Mouse (Mus musculus): ENCODE results near the gene Ube2n.

GRCm38 (mm10) chr10:95468894-95469293 lies 46.1 kb upstream of the Ube2n start:
- no peak for TF ChIP-seq POLR2A (IDR thresholded peaks at IDR 0.05; ENCODE audit: low read depth, low read length)
- TF ChIP-seq CTCF (IDR thresholded peaks at IDR 0.05; ENCODE audit: extremely low read depth, insufficient read length, insufficient replicate concordance, low read depth, low read length): no peak

Measured in small intestine, adult 2 months (tissue).